13 mouse cellular contexts compared by ENCODE assay signal in the genomic region with DNA sequence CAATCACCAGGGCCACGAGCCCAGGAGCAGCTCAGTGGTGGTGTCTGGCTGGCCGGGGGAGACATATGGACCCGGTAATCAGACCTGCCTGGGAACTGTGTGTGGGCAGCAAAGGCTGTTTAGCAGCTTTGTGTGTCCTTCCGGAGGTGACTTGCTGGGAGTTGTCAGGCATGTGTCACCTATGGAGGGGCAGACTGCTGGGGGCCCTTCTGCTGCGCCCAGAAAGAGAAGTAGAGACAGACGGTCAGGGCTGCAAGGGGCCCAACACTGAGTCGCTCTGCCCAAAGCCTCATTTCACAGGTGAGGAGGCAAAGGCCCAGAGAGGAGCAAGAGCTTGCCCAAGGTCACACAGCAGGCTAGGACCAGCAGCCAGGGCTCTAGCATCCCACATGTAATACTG.
"Had no signal": no experiment of that assay in that cellular context is flagged by ENCODE, and none has a peak within 500 bp of the region (broad histone marks: within the 10 kb centered on the region; RNA-seq: fewer than 3 reads in every experiment).

No protein-coding gene starts in this region.

- H3K27ac ChIP-seq: limb, embryonic 13.5 days; liver, embryonic 15.5 days; midbrain, embryonic 10.5 days; neural tube, embryonic 13.5 days had no signal

- H3K27me3 ChIP-seq: liver, embryonic 15.5 days had no signal

- DNase-seq: kidney, postnatal 10 days; layer of hippocampus, adult 9-11 months; layer of hippocampus, postnatal 36 days; lung, embryonic 14.5 days; lung, postnatal 10 days; lung, postnatal 4 days; midbrain, embryonic 14.5 days; right cerebral cortex, postnatal 14 days; thymus, postnatal 36 days had no signal

- H3K4me3 ChIP-seq: limb, embryonic 13.5 days; liver, embryonic 15.5 days; midbrain, embryonic 10.5 days; neural tube, embryonic 13.5 days had no signal
